Mouse (Mus musculus): Measurements from ENCODE around the gene Samd10.

The Samd10 gene

GRCm38 (mm10) chr2:181577126-181577525, 21.9 kb downstream of the Samd10 start:
- no peak for DNase-seq (ENCODE audit: low spot score)

DNA sequence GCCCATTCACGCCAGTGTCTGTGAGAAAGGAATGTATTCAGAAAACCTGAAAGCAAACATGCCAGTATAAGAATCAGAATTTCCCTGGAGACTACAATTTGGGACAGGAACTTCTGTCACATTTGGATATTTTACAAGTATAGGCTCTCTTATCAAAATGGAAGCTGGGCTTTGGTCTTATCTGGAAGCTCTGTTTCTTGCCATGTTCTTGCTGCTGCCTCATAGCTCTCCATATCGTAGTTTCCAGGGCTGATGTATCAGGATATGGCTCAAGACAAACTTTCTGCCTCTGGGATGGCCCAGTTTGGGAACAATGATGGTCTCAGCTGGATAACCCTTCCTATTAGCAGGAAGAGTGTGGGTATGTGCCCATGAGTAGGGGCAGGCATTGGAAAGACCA, 22.4 kb downstream of the Samd10 start:
- DNase-seq (ENCODE audit: low spot score), result no peak

GRCm38 (mm10) chr2:181574921-181575545, 24.0 kb downstream of the Samd10 start:
- no peak for DNase-seq (ENCODE audit: low spot score)

DNA sequence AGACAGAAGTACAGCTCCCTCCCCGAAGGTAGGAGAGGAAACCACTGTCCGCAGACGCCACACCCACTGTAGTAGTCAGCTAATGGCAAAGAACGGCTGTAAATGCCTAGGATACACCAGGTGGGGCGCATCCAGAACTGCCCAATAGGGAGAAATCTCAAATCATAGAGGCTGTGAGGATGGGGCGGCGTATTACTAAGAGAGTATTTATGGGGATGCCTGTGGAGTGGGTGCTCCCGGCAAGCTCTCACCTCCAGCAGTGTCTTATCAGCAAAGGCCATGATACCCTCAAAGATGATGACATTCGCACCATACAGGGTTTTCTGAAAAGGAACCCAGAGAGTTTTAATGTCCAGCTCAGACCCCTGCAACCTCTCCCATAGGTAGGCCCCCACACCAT, 25.1 kb downstream of the Samd10 start:
- no peak for DNase-seq (ENCODE audit: low spot score)

DNA sequence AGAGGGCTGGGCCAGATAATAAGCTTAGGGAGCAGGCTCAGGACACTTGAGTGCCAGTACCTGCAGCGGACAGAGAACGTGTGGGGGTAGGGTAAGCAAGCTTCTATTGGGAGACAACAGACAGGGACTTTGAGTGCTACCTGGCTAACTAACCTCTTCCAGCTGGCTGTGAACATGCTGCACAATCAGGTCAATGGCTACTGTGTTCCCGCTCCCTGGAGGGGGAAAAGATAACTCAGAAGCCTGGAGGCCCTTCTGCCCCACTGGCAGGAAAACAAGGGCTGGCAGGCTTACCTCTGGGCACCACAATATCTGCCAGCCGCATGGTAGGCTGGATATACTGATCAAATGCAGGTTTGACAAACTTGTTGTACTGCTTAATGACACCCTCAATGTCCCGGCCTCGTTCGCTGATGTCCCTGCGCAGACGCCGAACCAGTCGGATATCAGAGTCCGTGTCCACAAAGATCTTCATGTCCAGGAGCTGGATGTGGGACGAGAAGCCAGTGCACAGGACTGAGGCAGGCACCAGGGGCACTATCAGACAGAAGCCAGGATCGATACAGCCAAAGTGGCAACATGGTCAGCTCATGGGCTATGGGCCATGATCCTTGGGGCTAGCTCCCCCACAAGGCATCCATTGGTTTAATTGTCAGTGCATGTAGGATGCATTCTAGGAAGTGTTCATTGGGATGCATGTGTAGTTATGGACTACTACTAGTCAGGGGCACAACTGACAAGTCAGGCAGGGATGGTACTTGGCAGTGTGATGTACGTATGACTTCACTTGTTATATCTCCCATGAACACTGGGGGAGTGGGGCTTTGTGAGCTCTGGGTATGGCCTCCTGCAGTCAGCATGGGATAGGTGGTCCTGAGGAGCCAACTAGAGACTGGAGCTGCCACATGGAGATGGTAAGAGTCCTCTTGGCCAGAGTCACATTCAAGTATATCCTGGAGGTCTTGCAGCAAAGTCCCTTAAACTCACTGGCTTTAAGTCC, 25.8 kb downstream of the Samd10 start:
- DNase-seq (ENCODE audit: low spot score), result no peak

DNA sequence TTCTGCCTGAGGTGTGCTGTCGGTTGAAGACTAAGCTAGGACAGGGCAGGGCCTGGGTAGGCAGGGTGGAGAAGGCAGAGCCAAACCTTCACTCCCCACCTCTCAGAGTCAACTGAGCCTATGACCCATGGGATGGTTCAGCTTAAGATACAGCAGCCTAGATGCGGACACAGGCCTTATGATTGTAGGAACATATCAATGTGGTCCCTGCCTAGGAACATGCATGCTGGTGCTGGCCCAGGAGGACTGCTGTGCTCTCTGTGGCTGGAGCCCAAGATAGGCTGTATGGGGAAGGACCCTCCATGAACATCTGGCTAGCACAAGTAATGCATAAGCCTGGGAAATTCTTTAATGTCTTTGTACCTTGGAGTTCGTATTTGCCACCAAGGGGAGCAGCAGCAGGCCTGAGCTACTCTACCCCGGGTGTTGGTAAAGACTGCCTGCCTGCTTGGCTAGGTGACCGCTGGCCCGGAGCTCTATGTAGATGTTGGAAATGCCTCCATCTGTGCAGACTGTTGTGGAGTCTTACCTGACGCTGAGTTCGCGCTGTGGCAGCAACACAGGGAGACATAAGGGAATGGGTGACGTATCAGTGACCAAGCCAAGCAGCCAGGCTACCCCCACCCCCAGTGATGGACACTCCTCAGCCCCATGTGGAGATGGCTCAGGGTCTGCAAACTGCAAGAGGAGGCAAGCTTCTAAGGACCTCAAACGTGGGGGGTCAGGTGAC, 26.9 kb downstream of the Samd10 start:
- DNase-seq (ENCODE audit: low spot score), result no peak

DNA sequence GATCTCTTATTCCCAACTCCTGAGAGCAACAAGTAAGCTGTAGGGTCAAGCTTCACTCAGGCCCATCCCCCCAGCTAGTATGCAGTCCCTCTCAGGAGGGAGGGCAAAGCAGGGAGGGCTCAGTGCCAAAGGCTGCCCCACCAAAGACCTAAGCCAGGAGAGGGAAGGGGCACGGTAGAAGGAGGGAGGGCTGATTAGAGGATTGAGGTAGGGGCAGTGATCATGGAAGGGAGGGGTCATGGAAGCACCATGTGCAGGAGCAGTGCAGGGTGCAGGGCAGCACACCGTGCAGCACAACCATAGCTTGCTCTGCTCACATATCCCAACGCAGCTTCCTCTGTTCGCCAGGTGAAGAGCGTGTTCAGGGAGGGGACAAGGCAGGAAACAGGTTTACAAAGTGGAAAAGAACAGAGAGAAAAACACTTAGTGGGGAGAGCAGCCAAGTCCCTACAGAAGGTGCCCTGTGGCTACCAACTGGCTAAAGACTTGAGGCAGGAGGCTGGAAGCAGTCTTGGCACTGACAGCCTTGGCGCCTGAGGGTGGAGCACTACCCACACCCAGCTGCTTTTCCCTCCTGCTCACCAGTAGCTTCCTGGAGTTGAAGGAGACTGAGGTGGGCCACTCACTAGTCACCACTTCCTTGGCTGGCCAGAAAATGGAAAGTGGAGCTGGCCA, 28.0 kb downstream of the Samd10 start:
- no peak for DNase-seq (ENCODE audit: low spot score)

- no peak for DNase-seq (ENCODE audit: low spot score)
Measured at GRCm38 (mm10) chr2:181570375-181570774, 28.6 kb downstream of the Samd10 start.

- no peak for DNase-seq (ENCODE audit: low spot score)
Measured at GRCm38 (mm10) chr2:181569856-181570255, 29.2 kb downstream of the Samd10 start.

- no peak for DNase-seq (ENCODE audit: low spot score)
Measured at GRCm38 (mm10) chr2:181568272-181569008, 30.6 kb downstream of the Samd10 start.

GRCm38 (mm10) chr2:181567338-181567737, 31.7 kb downstream of the Samd10 start:
- no peak for DNase-seq (ENCODE audit: low spot score)

DNA sequence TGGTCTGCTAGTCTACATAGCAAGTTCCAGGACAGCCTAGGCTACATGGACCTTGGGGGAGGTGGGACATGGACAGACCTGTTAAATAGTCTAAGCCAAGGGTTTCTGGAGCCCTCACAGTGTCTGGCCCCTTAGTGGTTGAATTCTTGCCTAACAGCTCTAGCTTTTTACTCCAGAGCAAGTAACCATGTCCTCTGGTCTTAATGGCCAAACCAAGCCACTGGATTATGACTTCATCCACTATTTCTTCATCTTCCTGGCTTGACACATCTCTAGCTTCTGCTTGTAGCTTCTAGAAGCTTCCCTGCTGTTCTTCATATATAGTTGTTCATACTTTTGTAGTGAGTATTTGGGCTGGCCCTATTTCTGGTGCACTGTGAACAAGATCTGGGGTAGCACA, 45.2 kb downstream of the Samd10 start:
- DNase-seq (ENCODE audit: low spot score), result no peak

- no peak for DNase-seq (ENCODE audit: low spot score)
Measured at GRCm38 (mm10) chr2:181550233-181550632, 48.8 kb downstream of the Samd10 start.

DNA sequence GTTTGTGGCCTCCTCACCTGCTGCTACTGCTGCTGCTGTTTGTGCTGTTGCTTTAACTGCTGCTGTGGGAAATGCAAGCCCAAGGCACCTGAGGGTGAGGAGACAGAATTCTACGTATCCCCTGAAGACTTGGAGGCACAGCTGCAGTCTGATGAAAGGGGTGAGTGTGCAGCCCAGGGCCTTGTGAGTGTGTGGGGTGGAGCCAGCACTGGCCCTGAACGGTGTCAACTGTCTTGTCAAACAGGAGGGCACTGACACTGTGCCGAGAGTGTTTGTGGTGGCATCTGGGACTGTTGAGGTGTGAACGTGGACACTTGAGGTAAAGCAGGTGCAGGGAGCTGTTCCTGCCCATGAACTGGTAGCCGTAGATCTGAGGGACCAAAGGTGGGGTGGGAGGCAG, 50.3 kb downstream of the Samd10 start:
- DNase-seq (ENCODE audit: low spot score), result no peak

DNA sequence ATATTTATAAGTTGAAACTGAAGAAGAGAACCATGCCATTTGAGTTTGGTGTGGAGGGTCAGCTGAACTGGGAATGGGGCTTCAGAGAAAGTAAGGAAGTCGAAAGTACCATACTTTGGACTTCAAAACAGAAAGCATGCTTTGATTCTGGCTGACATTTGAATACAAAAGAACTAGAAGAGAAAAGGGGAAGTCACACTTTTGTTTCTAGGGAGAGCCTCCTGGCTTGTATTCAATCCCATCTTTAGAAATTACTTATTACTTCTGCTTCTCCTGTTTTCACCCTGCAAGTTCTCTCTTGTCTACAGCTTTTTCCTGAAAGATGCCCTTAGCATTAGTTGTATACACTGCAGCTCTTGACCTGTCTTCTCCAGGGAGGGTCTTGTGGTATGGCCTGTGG, 50.8 kb downstream of the Samd10 start:
- no peak for DNase-seq (ENCODE audit: low spot score)

DNA sequence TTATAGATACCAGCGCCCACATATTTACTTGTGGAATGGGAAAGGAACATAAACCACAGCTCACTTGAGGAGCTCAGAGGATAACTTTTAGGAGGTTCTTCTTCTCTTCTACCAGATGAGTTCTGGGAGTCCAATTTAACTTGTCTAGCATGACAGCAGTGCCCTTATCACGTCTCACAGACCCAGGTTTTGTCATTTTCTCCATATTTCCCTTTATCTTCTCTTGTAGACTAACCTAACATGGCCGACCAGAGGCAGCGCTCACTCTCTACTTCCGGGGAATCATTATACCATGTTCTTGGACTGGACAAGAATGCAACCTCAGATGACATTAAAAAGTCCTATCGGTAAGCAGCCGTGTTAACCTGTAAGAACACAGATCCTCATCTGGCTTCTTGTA, 52.9 kb downstream of the Samd10 start:
- DNase-seq (ENCODE audit: low spot score), result no peak

Measured in ovary, adult 18-20 months (tissue).